In genomic region chr15:27467641-27468040, GRCm38 (mm10) we compare ENCODE assay signal across 8 mouse cellular contexts. TPM values are rescaled to one million over a fixed set of nuclear protein-coding genes. Genes with fewer than 3 reads are reported as not detected.
DNase-seq lines count a peak whose midpoint lies in the region; ATAC-seq and TF ChIP-seq lines count a peak whose summit lies in the region.

No protein-coding gene starts in this region.

- peak overlapping the region; percentile 95 for H3K9ac ChIP-seq in forebrain, embryonic 14.5 days (ENCODE audit: low read length)
- H3K9ac ChIP-seq in liver, embryonic 11.5 days (ENCODE audit: low read depth, low read length), result peak overlapping the region; percentile 80

- TF ChIP-seq POLR2A in brain, embryonic 14.5 days (IDR thresholded peaks at IDR 0.05; ENCODE audit: borderline replicate concordance, extremely low read depth, insufficient read depth, insufficient read length, poor library complexity, severe bottlenecking), result no peak
- no peak for TF ChIP-seq POLR2A in small intestine, adult 2 months (IDR thresholded peaks at IDR 0.05; ENCODE audit: low read depth, low read length)

- no peaks in the 10 kb centered on the region for H3K27me3 ChIP-seq in forebrain, embryonic 14.5 days (replicated peaks; ENCODE audit: control insufficient read depth, insufficient read depth, low read length)
- 0 out of 2 replicates have a peak, but pooled peaks cover 2% of the 10 kb centered on the region for H3K27me3 ChIP-seq in liver, embryonic 11.5 days (replicated peaks; ENCODE audit: control insufficient read depth, insufficient read depth, low read length)
- H3K27me3 ChIP-seq in small intestine, adult 2 months (ENCODE audit: control insufficient read depth, insufficient read depth, low read length), result no peaks in the 10 kb centered on the region

- no peaks in the 10 kb centered on the region for H3K9me3 ChIP-seq in forebrain, embryonic 14.5 days (replicated peaks; ENCODE audit: control insufficient read depth, low read length)
- no peaks in the 10 kb centered on the region for H3K9me3 ChIP-seq in liver, embryonic 11.5 days (ENCODE audit: control insufficient read depth, low read length)

- intact Hi-C loops in left cerebral cortex, adult 2 months (cut with DNase I), result loop anchor here (2.0 to 5.0 kb wide), 2 partner anchors 69 to 145 kb away; no protein-coding TSS in a partner anchor
- intact Hi-C loops in left cerebral cortex, postnatal 36 days (cut with DNase I), result loop anchor here (5.0 kb wide), 5 partner anchors 35 to 115 kb away; no protein-coding TSS in a partner anchor
- intact Hi-C loops in gastrocnemius, postnatal 14 days (cut with DNase I; ENCODE audit: low total_unique reads), result loop anchor here (10.0 kb wide), 1 partner anchor 97 kb away; no protein-coding TSS in a partner anchor

- 8% methylated on average over 7 of the region's 7 CpGs for WGBS in forebrain, embryonic 14.5 days
- 15% methylated on average over 7 of the region's 7 CpGs for WGBS in liver, embryonic 11.5 days
- WGBS in small intestine, adult 2 months, result 37% methylated on average over 7 of the region's 7 CpGs

- peak overlapping the region; percentile 94 for H3K27ac ChIP-seq in left cerebral cortex, adult 2 months
- H3K27ac ChIP-seq in forebrain, embryonic 14.5 days (ENCODE audit: low read depth, low read length), result no peak overlapping the region
- H3K27ac ChIP-seq in liver, embryonic 11.5 days (ENCODE audit: low read depth, low read length), result no peak overlapping the region
- no peak overlapping the region for H3K27ac ChIP-seq in small intestine, adult 2 months (ENCODE audit: insufficient read depth, low read depth, low read length)

- TF ChIP-seq CTCF in left cerebral cortex, adult 2 months (IDR thresholded peaks at IDR 0.05), result no peak
- TF ChIP-seq CTCF in brain, embryonic 14.5 days (IDR thresholded peaks at IDR 0.05; ENCODE audit: borderline replicate concordance, extremely low read depth, insufficient read depth, insufficient read length), result no peak
- TF ChIP-seq CTCF in small intestine, adult 2 months (IDR thresholded peaks at IDR 0.05; ENCODE audit: extremely low read depth, insufficient read length, insufficient replicate concordance, low read depth, low read length), result no peak

- no peak for ATAC-seq in forebrain, embryonic 14.5 days
- ATAC-seq in liver, embryonic 11.5 days (replicated peaks; ENCODE audit: low FRiP score), result no peak

- DNase-seq in left cerebral cortex, adult 2 months (ENCODE audit: extremely low spot score in 1 of 2, low spot score in 2 of 2), result peak in 1 of 2 experiments; percentile 38
- DNase-seq in left cerebral cortex, postnatal 36 days (ENCODE audit: low spot score in 2 of 2), result no peak
- DNase-seq in brain, embryonic 14.5 days (ENCODE audit: low read depth), result peak; percentile 64
- peak; percentile 52 for DNase-seq in forebrain, embryonic 14.5 days (ENCODE audit: low spot score)
- no peak for DNase-seq in liver, embryonic 11.5 days (ENCODE audit: low spot score)
- no peak for DNase-seq in gastrocnemius, postnatal 14 days
- no peak for DNase-seq in kidney, postnatal 4 days

- no peaks in the 10 kb centered on the region for H3K36me3 ChIP-seq in forebrain, embryonic 14.5 days (ENCODE audit: control insufficient read depth, insufficient read depth, low read length)
- no peaks in the 10 kb centered on the region for H3K36me3 ChIP-seq in liver, embryonic 11.5 days (ENCODE audit: control insufficient read depth, insufficient read depth, low read length)
- no peaks in the 10 kb centered on the region for H3K36me3 ChIP-seq in small intestine, adult 2 months (ENCODE audit: control insufficient read depth, insufficient read depth, low read length)

- peak overlapping the region; percentile 69 for H3K4me2 ChIP-seq in forebrain, embryonic 14.5 days (ENCODE audit: low read length)
- peak overlapping the region; percentile 89 for H3K4me2 ChIP-seq in liver, embryonic 11.5 days

- peak overlapping the region; percentile 90 for H3K4me3 ChIP-seq in left cerebral cortex, adult 2 months
- peak overlapping the region; percentile 75 for H3K4me3 ChIP-seq in forebrain, embryonic 14.5 days (ENCODE audit: low read depth, low read length)
- peak overlapping the region; percentile 75 for H3K4me3 ChIP-seq in liver, embryonic 11.5 days (ENCODE audit: low read depth, low read length)
- peak overlapping the region; percentile 50 for H3K4me3 ChIP-seq in small intestine, adult 2 months (ENCODE audit: low read depth, low read length)

- peaks cover 7% of the 10 kb centered on the region; the same call in 1 of the 2 replicates for H3K4me1 ChIP-seq in forebrain, embryonic 14.5 days (ENCODE audit: control insufficient read depth, insufficient read depth, low read length)
- peaks cover 15% of the 10 kb centered on the region for H3K4me1 ChIP-seq in liver, embryonic 11.5 days (replicated peaks; ENCODE audit: control insufficient read depth, insufficient read depth, low read length)
- H3K4me1 ChIP-seq in small intestine, adult 2 months (ENCODE audit: control insufficient read depth, insufficient read depth, insufficient read length, low read length), result peaks cover 5% of the 10 kb centered on the region; the same call in 1 of the 2 replicates

RNA-seq across cellular contexts. Expression of gene Ank, which starts 1.2 kb away (rescaled TPM):
- 100 to 1,000 TPM; 173 to 176 TPM for total RNA-seq in left cerebral cortex, adult 2 months (2021)
- 100 to 1,000 TPM; 173 to 186 TPM for total RNA-seq in left cerebral cortex, postnatal 36 days (2021)
- 34.5 and 35.9 TPM in 2 replicates for polyA plus RNA-seq in brain, embryonic 14.5 days (2012; rRNA removed)
- polyA plus RNA-seq in forebrain, embryonic 14.5 days (2014; fragmentation: Nextera tagmentation; extraction: Ambion mirVana), result 13.7 and 13.9 TPM in 2 replicates
- polyA plus RNA-seq in liver, embryonic 11.5 days (2014; fragmentation: Nextera tagmentation; extraction: Ambion mirVana), result 13.1 and 14.6 TPM in 2 replicates
- polyA plus RNA-seq in small intestine, adult 2 months (2012; rRNA removed), result 29.3 and 40.6 TPM in 2 replicates
- total RNA-seq in gastrocnemius, postnatal 14 days (2021), result 10 to 100 TPM; 41.5 to 55.1 TPM

Comparison
In these comparisons a context has a peak if more than half of its experiments do, and no peak if none do; other contexts are left out.
1. DNase-seq: peak in brain, embryonic 14.5 days (single experiment) and forebrain, embryonic 14.5 days (single experiment); none in left cerebral cortex, postnatal 36 days (0 of 2), liver, embryonic 11.5 days (single experiment), gastrocnemius, postnatal 14 days (single experiment) and kidney, postnatal 4 days (0 of 2).
2. Peak in every context shown above with its lines, with median percentiles within 50 percentile points of each other: H3K4me3 ChIP-seq.